Mouse (Mus musculus): Measurements from ENCODE around the gene Alkbh5.
"Not testable (repeated sequence)": the region's sequence is repeated elsewhere in the genome, so short reads cannot be mapped to it uniquely, and the experiment has no call there.

DNA sequence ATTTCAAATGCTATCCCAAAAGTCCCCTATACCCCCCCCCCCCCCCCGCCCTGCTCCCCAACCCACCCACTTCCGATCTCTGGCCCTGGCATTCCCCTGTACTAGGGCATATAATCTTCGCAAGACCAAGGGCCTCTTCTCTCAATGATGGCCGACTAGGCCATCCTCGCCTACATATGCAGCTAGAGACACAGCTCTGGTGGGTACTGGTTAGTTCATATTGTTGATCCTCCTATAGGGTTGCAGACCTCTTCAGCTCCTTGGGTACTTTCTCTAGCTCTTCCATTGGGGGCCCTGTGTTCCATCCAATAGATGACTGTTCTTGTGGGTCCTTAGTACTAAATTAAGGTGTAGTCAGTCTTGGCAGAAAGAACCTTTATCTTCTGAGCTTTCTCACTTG, 7.0 kb downstream of the Alkbh5 start:
- TF ChIP-seq POLR2A (IDR thresholded peaks at IDR 0.05; ENCODE audit: insufficient read depth, low read length); CTCF (IDR thresholded peaks at IDR 0.05; ENCODE audit: low read depth, low read length); EP300 (IDR thresholded peaks at IDR 0.05; ENCODE audit: insufficient read depth, low read depth, low read length): not testable (repeated sequence)

Measured in ES-Bruce4 (cell line).